Mouse (Mus musculus) small intestine, adult 2 months (tissue): ENCODE results near the gene Igfbp1.

Experiments used
- CTCF ChIP-seq: fragments of 200-500 bp; IDR thresholded peaks from 2 replicates; pipeline ENCODE4 v1.5.1; 2012; ENCODE audit warnings: low read depth, mild to moderate bottlenecking, control low read depth, inconsistent platforms, low read length, moderate library complexity, mixed read lengths; ENCODE audit not compliant: insufficient replicate concordance, insufficient read length; ENCODE audit errors: extremely low read depth
- POLR2A ChIP-seq: fragments of 200-500 bp; IDR thresholded peaks from 2 replicates; pipeline ENCODE4 v1.6.1; 2012; ENCODE audit warnings: low read depth, mild to moderate bottlenecking, control low read depth, inconsistent platforms, low read length, moderate library complexity

GRCm38 (mm10) chr11:7238546-7238945 lies 41.0 kb downstream of the Igfbp1 start:
- TF ChIP-seq POLR2A (no peak), CTCF (no peak)
